Mouse (Mus musculus) gonadal fat pad, adult 2 months (tissue): ENCODE data around the gene Plekha7. TPM values are rescaled to one million over a fixed set of nuclear protein-coding genes. Genes with fewer than 3 reads are reported as not detected.

ENCODE experiments used
- DNase-seq: peaks from one replicate; pipeline ENCODE4 v3.0.0-alpha.2; 2012; ENCODE audit warnings: low read depth
- polyA plus RNA-seq: library from polyadenylated mRNA; depleted of rRNA; stranded (reverse); fragments of >200 nt; gene quantifications from 2 replicates; pipeline ENCODE4 v1.2.3, GENCODE M21; 2012

The Plekha7 gene
- polyA plus RNA-seq, 1 experiment, result 11.2 TPM

DNA sequence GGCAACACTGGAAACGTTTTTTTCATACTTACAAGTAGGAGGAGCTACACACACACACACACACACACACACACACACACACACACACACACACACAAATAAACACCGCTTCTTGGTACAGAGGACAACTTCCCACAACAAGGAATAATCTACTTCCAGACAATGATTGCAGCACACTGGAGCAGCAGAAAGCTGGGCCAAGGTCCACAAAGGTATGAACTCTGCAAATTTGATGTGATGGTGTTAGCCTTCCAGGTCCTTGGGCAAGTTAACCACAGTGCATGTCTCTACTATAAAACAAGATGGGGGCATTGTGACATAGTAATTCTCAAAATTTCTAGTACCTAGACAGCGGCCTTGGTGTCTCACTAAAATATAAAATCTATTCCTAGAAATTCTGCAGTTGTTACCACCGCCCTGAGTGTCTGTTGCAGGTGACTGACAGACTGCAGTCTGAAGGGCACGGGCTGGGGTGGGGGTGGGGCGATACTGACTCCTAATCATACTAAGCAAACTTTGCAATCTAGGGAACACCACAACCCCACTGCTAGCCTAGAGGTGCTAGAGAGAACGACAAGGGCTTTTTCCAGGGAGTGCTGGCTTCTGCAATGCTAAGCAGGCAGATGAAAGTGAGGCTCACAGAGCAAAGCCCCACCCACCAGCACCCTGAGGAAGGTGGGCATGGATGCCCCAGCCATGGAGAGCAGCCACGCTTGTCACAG lies 85.7 kb downstream of the Plekha7 start:
- no peak for DNase-seq

GRCm38 (mm10) chr7:116221883-116222282 lies 86.3 kb downstream of the Plekha7 start:
- no peak for DNase-seq

- no peak for DNase-seq
Measured at GRCm38 (mm10) chr7:116220103-116220707, 88.0 kb downstream of the Plekha7 start.

- no peak for DNase-seq
Measured at GRCm38 (mm10) chr7:116217747-116218146, 90.4 kb downstream of the Plekha7 start.

GRCm38 (mm10) chr7:116211904-116212303 lies 96.3 kb downstream of the Plekha7 start:
- DNase-seq, result no peak

GRCm38 (mm10) chr7:116209926-116210631 lies 98.1 kb downstream of the Plekha7 start:
- DNase-seq, result no peak

- no peak for DNase-seq
Measured at GRCm38 (mm10) chr7:116208880-116209279, 99.3 kb downstream of the Plekha7 start.

- DNase-seq, result no peak
Measured at GRCm38 (mm10) chr7:116206806-116207571, 101.2 kb downstream of the Plekha7 start.

DNA sequence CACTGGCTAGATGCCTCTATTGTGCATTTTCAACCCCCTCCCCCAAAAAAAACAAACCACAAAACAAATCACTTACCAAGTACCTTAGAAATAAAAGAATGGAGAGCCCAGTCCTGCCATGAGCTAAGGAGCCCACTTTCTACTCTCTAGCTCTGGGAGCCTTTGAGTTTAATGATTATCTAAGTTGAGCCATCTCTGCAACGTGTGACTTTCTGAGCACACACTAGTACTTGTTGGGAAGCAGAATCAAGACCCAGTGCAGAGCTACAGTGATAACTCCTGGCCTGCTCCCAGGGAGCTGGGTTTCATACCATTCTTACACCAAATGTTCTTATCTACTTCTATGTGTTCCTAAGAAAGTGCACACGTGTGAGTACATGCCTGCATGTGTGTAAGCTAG lies 102.7 kb downstream of the Plekha7 start:
- DNase-seq, result no peak

GRCm38 (mm10) chr7:116202033-116202681 lies 106.0 kb downstream of the Plekha7 start:
- DNase-seq, result no peak

GRCm38 (mm10) chr7:116200951-116201351 lies 107.2 kb downstream of the Plekha7 start:
- no peak for DNase-seq

DNA sequence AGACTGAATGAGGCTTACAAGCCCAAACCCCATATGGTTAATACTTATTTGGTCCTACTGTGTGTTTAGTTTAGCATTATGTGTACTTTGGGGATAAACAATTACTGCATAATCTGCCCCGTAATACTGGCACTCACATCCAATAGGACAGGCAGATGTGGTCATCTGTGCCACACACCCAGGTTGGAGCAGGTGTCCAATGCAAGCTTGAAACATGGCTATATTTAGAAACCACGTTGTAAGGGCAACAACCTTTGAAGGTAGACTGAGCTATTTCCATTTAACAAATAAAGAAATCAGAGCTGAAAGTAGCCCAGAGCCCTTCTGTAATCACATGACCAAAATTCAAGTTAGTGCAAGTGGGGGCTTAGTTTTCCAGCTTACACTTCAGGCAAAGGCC lies 107.6 kb downstream of the Plekha7 start:
- no peak for DNase-seq

DNA sequence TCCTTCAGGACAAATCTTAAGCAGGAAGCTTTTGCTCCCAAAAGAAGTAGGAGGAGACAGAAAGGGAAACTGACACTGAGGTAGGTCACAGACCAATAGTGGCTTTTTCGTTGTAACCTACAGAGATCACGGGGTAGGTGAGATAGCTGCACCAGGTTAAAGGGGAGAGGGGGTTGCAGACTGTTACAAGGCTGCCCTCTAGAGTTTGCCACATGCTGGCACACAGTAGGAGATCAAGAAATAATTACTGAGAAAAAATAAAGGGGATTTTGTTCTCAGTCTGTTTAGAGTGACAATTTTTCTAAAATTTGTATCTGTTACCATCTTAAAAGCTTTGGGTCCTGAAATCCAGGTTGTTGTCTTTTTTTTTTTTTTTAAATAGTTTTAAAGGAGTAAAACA lies 109.3 kb downstream of the Plekha7 start:
- no peak for DNase-seq

- no peak for DNase-seq
Measured at GRCm38 (mm10) chr7:116198407-116198806, 109.8 kb downstream of the Plekha7 start.

DNA sequence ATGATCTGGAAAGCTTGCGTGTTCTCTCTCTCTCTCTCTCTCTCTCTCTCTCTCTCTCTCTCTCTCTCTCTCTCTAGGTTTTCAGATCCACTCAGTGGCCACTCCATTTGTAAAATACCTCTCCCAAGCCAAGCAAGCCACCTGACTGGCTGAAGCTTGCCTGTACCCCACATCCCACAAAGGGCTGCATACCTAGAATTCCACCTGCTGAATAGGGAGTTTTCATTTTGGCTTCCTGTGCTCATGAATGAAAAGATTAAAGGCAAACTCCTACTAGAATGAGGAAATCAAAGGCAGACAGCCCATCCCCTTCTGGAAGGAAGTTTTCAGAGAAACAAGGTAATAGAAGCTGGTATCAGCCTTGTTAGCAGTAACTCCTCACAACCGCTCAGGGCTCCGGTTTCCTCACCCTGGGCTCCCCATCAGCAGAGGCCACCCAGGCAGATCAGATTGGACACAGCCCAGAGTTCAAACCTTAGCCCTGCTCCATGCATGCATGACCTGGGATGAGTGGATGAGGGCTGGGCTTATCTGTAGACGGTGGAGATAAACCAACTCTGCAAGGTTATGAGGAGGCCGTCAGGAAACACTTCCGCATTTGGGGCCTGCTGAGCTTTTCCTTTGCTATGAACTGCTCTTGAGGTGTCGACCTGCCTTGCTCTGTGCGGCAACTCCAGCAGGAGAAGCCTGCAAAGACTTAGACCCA lies 111.0 kb downstream of the Plekha7 start:
- no peak for DNase-seq

GRCm38 (mm10) chr7:116194996-116195395 lies 113.2 kb downstream of the Plekha7 start:
- no peak for DNase-seq

DNA sequence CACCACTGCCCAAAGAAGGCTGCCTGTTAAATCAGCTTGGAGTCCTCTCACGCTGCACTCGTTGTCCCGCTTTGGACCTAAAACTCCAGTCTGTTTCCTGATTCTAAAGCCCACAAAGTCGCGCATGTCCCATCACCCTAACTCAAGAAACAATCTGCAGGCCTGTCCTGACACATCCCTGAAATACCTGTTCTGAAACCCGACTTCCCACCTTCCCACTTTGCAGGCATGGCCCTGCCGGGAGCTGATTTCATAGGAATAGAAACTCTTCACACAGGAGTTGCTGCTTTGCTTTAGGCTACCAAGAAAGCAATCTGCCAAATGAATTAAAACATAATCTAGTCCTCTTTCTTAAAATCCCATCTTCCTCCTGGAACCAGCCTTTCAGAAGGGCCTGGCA lies 115.2 kb downstream of the Plekha7 start:
- peak; percentile 97 for DNase-seq

DNA sequence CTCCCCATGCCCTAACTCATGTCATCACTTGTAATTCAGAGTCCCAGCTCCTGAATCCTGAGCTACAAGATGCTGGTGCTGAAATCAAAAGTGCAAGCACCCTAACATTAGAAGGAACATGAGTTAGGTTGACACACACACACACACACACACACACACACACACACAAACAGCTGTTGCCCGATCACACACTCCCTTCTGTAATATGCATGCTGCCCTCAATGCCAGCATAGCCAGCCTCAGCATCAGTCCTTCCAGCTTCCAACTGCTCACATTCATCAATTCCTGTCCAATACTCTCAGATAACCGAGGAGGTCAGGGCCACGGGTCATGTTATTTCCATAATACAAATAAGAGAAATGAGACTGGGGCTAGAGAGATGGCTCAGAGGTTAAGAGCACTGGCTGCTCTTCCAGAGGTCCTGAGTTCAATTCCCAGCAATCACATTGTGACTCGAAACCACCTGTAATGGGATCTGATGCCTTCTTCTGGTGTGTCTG lies 116.0 kb downstream of the Plekha7 start:
- no peak for DNase-seq

DNA sequence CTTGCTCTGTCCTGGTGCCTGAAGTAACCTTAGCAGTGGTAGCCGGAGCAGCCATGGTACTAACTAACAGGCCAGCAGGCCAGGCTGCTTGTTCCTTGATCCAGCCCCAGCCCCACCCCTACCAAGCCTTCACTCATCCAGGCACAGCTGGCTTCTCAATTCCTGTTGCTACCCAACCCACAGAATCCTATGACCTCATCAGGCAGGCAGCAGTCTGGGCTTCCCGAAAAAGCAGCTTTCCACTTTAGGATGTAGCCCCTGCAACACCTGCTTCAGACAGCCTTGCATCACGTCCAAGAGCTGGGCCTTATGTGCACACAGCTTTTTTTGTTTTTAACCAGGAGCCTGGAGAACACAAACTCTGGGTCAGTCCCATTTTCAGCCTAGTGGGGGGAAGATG lies 117.0 kb downstream of the Plekha7 start:
- no peak for DNase-seq

DNA sequence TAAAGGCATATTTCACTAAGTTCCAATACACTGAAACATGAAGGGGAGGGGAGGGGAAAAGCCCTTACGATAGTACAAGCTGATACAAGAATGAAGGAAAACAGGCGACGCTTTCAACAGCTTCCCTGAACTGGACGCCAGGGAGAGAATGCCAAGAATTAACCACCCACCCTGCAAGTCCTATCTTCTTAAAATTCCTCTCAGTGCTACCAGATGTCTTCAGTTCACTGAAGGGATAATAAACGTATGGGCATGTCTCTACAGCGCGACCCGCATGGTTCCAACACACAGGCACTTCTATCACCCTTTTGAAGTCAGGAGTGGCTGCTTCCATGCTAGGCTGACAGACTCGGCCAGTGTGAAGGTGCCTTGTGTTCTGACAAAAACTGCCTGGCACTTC lies 118.5 kb downstream of the Plekha7 start:
- DNase-seq, result no peak

- DNase-seq, result no peak
Measured at GRCm38 (mm10) chr7:116188391-116188790, 119.8 kb downstream of the Plekha7 start.
